Mouse (Mus musculus) E14TG2a.4 (cell line): ENCODE data around the gene Smad6.

Experiments used
- H3K27me3 ChIP-seq: 2 replicates; pipeline ENCODE4 v1.6.1; 2014; ENCODE audit warnings: low read length, control low read depth; ENCODE audit not compliant: insufficient read depth
- H3K36me3 ChIP-seq: 2 replicates; pipeline ENCODE4 v1.6.1; 2014; ENCODE audit warnings: low read length, control low read depth; ENCODE audit not compliant: insufficient read depth
- H3K4me1 ChIP-seq: replicated peaks from 2 replicates; pipeline ENCODE4 v1.6.1; 2014; ENCODE audit warnings: low read depth, low read length, control low read depth
- H3K4me3 ChIP-seq: replicated peaks from 2 replicates; pipeline ENCODE4 v1.5.1; 2014; ENCODE audit warnings: mild to moderate bottlenecking, low read length
- H3K9me3 ChIP-seq: 2 replicates; pipeline ENCODE4 v1.6.1; 2014; ENCODE audit warnings: low read length, control low read depth
- CTCF ChIP-seq: conservative IDR thresholded peaks from 2 replicates; pipeline ENCODE4 v1.5.1; 2014; ENCODE audit warnings: low read length
- NANOG ChIP-seq: IDR thresholded peaks from 2 replicates; pipeline ENCODE4 v1.6.1; 2014; ENCODE audit warnings: borderline replicate concordance, low read length, mixed read lengths
- POU5F1 ChIP-seq: IDR thresholded peaks from 2 replicates; pipeline ENCODE4 v1.6.1; 2014; ENCODE audit warnings: low read length, borderline replicate concordance

Gene Smad6

DNA sequence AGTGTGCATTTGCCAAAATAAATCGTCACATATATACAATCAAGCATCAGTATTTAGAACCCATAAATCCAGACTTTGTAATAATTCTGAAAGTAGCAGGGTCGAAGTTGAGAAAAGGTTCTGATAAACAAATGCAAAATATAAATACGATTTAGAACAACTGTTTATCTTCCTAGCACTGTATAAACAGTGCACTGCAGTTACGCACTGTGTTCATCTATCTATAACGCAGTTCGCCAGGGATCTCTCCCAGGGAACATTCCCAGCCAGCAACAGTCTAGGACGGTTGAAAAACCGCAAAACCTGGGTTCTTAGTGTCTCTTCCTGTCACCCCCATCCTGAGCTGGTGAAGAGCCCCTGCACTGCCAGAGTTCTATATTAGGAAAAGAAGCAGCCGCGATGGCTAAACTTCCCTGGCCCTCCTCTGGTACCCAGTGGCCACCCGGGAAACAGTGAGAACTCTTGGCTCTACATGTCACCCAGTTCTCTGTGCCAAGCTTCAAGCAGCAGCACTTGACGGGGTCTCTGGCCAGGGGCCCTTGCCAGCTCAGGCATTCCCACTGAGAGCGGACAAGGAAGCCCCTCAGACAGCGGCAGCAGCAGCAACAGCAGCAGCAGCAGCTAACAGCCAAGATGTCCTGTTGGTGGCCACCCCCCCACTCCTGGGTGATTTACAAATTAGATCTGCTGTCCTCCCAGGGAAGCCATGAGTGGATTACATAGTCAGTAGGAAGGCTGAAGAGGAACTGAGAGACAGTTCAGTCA lies 54.3 kb downstream of the Smad6 start:
- no peaks in the 10 kb centered on the region for H3K9me3 ChIP-seq
- peaks cover 82% of the 10 kb centered on the region for H3K4me1 ChIP-seq
- H3K4me3 ChIP-seq, result no peak overlapping the region
- H3K36me3 ChIP-seq, result peaks cover 15% of the 10 kb centered on the region
- no peaks in the 10 kb centered on the region for H3K27me3 ChIP-seq
- TF ChIP-seq POU5F1 (no peak), CTCF (no peak), NANOG (no peak)

DNA sequence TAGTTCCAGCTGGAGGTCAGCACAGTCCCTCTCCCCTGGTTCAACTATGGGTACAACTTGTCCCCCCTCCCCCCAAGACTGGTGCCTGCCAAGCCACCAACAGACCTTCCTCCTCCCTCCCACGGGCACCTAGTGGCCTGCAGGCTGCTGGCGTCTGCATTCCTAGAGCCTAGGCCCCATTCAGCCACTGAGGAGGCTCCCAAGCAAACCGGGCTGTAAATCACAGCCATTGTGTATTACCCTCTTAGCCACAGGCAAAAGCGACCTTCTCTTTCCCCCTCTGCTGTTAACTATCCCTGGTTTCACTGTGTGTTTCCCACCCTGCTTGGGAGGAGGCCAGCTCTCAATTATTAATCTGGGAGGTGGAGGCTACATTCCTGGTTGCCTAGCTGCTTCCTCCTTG lies 56.3 kb downstream of the Smad6 start:
- Histone ChIP-seq H3K36me3 (peaks cover 11% of the 10 kb centered on the region), H3K27me3 (no peaks in the 10 kb centered on the region), H3K4me1 (peaks cover 83% of the 10 kb centered on the region), H3K4me3 (no peak overlapping the region), H3K9me3 (no peaks in the 10 kb centered on the region)
- no peak for TF ChIP-seq POU5F1
- no peak for TF ChIP-seq CTCF

DNA sequence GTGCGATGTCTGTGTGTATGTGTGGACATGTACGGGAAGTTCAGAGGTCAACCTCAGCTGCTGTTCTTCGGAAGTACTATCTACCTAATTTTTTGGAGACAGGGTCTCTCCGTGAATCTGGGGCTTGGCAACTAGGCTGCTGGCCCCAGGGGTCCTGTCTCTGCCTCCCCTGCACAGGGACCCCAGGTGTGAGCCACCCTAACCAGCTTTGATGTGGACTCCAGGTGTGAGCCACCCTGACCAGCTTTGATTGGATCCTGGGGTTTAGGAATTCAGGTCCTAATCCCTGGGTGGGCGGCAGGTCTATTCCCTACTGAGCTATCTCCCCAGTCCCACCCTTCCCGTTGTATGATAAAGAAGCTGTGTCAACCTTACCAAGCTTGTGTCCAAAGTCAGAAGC lies 60.0 kb downstream of the Smad6 start:
- no peaks in the 10 kb centered on the region for H3K9me3 ChIP-seq
- TF ChIP-seq NANOG (no peak), POU5F1 (no peak), CTCF (no peak)
- H3K4me3 ChIP-seq, result no peak overlapping the region
- no peaks in the 10 kb centered on the region for H3K36me3 ChIP-seq
- H3K4me1 ChIP-seq, result peaks cover 92% of the 10 kb centered on the region
- H3K27me3 ChIP-seq, result no peaks in the 10 kb centered on the region

DNA sequence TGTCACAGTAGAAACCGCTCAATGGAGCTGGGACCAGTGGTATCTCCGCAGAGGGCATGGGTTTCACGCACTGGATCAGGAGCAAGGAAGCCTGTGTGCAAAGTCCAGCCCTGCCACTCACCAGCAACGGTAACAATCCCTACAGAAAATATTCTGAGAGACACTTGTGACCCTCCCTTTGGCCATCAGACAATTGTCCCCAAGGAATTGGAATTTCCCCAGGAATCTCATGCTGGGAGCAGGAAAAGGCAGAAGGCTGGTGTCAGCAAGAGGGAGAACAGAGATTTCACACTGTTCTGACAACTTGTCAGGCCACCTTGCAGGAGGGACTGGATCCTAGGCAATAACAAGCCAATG lies 61.1 kb downstream of the Smad6 start:
- no peaks in the 10 kb centered on the region for H3K9me3 ChIP-seq
- peaks cover 89% of the 10 kb centered on the region for H3K4me1 ChIP-seq
- no peaks in the 10 kb centered on the region for H3K27me3 ChIP-seq
- TF ChIP-seq CTCF (no peak), POU5F1 (no peak), NANOG (no peak)
- peak overlapping the region; percentile 29 for H3K4me3 ChIP-seq
- H3K36me3 ChIP-seq, result no peaks in the 10 kb centered on the region

DNA sequence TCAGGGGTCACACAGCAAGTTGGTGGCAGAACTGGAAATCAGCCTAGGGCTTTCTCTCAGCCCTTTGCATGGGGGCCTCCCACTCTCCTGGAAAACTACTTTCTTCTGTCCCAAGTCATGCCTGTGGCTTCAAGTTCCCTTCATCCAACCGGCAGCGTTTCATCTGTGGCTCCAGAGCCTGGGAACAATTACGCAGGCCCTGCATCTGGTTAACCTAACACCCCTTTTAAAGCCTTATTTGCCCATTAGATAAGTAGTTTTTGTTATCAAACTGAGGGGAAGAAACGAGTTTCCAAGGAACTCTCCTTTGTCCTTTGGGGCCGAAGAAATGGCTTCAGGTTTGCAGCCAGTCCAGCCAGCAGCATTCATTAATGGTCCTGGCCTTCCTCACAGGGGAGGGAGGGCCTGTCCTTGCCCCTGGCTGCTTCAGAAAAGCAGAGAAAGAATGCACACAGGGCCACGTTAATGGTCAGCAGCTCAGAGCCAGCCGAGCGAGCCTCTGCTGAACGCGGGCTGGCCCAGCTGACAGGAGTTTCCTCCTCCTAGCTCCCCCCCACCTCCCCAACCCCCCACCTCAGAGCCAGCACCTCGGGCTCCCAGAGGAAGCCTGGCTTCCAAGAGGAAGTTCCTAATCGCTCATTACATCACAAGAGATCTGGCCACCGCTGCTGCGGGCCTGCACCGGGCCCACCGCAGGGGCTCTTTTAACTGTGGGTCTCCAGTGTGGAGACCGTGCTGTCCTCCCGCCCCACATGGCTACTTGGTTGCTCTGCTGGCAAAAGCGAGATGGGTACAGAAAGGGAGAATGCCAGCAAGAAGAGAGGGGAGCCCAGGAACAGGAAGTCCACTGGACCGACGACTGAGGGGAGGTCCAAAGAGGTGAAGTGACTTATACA lies 61.7 kb downstream of the Smad6 start:
- H3K36me3 ChIP-seq, result no peaks in the 10 kb centered on the region
- H3K4me1 ChIP-seq, result peaks cover 85% of the 10 kb centered on the region
- TF ChIP-seq NANOG (no peak), POU5F1 (no peak), CTCF (no peak)
- no peaks in the 10 kb centered on the region for H3K9me3 ChIP-seq
- H3K27me3 ChIP-seq, result no peaks in the 10 kb centered on the region
- peak overlapping the region; percentile 29 for H3K4me3 ChIP-seq

DNA sequence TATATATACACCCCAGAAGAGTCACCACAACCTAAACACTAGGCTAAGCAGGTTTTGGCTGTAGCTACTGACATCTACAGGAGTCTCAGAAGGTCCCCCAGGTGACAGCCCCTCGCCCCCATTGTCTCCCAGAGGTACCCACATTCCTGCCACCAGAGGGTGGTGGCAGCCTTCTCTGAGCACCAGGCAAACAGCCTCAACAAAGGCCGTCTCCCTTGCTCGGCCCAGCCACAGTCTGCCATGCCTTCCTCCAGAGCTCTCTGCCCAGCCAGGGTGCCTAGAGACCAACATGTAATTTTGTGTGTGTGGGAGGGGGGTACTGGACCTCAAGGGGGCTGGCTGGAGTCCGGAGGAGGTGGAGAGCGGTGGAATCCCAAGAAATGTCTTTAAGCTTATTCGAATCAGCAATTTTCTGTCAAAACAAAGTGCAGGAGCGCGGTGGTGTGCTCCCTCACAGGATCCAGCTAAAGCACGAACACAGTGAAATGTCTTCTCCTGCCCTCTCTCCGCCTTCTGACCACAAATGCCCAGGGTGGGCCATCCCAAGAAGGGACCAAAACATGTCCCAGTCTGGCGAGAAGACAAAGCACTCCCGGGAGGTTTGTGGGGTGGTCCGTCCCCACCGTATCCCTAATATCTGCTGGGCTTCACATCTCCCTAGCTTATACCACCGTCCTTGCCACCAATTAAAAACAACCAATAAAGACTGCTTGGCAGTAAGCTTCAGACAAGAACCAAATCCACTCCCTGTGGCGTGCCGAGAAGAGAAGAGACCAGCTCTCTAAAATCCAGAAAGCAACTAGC lies 62.5 kb downstream of the Smad6 start:
- H3K4me3 ChIP-seq, result peak overlapping the region; percentile 48; the same call in 1 of the 2 replicates
- no peaks in the 10 kb centered on the region for H3K36me3 ChIP-seq
- no peaks in the 10 kb centered on the region for H3K9me3 ChIP-seq
- H3K27me3 ChIP-seq, result no peaks in the 10 kb centered on the region
- peaks cover 82% of the 10 kb centered on the region for H3K4me1 ChIP-seq
- TF ChIP-seq CTCF, result peak; percentile 50
- 0 out of 2 replicates have a peak, but pooled peaks have one; percentile 8 for TF ChIP-seq POU5F1
- TF ChIP-seq NANOG, result no peak

DNA sequence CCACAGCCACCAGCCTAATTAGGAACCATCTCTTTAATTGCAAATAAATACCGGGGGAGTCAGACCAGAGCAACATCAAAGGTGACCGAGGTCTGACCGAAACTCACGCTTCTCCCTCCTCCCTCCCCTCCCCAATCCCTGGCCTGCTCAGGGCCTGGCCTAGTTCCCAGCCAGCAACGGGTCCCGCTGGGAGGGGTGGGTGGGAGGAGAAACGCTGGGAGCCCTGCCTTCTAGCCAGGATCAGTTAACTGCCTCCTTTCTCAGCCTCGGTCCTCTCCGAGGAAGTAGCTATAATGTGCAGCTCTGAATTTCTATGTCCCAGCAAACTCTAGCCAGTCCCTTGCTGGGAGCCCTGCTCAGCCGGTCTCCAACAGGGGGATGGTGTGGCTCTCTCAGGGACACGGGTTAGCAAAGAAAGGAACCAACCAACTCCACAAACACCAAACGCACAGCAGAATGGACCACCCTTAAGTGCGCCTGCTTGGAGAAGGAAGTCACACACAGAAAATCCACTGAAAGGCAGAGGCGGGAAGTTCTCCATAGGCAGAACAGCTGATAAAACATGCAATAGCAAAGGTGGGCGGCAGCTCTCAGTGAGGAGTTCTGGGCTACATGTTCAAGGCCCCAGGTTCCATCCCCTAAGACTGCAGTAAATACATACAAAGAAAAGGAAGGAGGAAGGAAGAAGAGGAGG lies 63.4 kb downstream of the Smad6 start:
- Histone ChIP-seq H3K4me1 (peaks cover 80% of the 10 kb centered on the region), H3K4me3 (peak overlapping the region; percentile 48), H3K27me3 (no peaks in the 10 kb centered on the region), H3K9me3 (no peaks in the 10 kb centered on the region), H3K36me3 (peaks cover 1% of the 10 kb centered on the region; the same call in 1 of the 2 replicates)
- TF ChIP-seq CTCF, result no peak
- no peak for TF ChIP-seq NANOG
- no peak for TF ChIP-seq POU5F1
